Mouse (Mus musculus) cortical plate, adult 2 months (tissue): ENCODE measurements around the gene Kcnh3. TPM values are rescaled to one million over a fixed set of nuclear protein-coding genes. Genes with fewer than 3 reads are reported as not detected.

Experiments used
- H3K27ac ChIP-seq: fragments of 200-500 bp; 2 replicates; pipeline ENCODE4 v1.5.1; 2012; ENCODE audit warnings: low read length, control low read depth, inconsistent platforms; ENCODE audit not compliant: insufficient read depth
- H3K4me1 ChIP-seq: fragments of 200-500 bp; 2 replicates; pipeline ENCODE4 v1.6.1; 2011; ENCODE audit warnings: low read length; ENCODE audit not compliant: control insufficient read depth, insufficient read depth
- H3K4me3 ChIP-seq: fragments of 200-500 bp; 2 replicates; pipeline ENCODE4 v1.5.1; 2011; ENCODE audit warnings: mild to moderate bottlenecking, low read length, control low read depth; ENCODE audit not compliant: insufficient read depth
- CTCF ChIP-seq: fragments of 200-500 bp; IDR thresholded peaks from 2 replicates; pipeline ENCODE4 v1.5.1; 2011; ENCODE audit warnings: mild to moderate bottlenecking, control low read depth, low read length; ENCODE audit not compliant: insufficient read depth; ENCODE audit errors: extremely low read depth
- POLR2A ChIP-seq: fragments of 200-500 bp; IDR thresholded peaks from 2 replicates; pipeline ENCODE4 v1.6.1; 2011; ENCODE audit warnings: mild to moderate bottlenecking, low read length, control low read depth; ENCODE audit not compliant: insufficient read depth; ENCODE audit errors: extremely low read depth
- polyA plus RNA-seq: library from polyadenylated mRNA; depleted of rRNA; stranded (reverse); fragments of >200 nt; gene quantifications from 2 replicates; pipeline ENCODE4 v1.2.3, GENCODE M21; 2012; rRNA removed

Gene Kcnh3
- 180 and 182 TPM in 2 replicates for polyA plus RNA-seq

DNA sequence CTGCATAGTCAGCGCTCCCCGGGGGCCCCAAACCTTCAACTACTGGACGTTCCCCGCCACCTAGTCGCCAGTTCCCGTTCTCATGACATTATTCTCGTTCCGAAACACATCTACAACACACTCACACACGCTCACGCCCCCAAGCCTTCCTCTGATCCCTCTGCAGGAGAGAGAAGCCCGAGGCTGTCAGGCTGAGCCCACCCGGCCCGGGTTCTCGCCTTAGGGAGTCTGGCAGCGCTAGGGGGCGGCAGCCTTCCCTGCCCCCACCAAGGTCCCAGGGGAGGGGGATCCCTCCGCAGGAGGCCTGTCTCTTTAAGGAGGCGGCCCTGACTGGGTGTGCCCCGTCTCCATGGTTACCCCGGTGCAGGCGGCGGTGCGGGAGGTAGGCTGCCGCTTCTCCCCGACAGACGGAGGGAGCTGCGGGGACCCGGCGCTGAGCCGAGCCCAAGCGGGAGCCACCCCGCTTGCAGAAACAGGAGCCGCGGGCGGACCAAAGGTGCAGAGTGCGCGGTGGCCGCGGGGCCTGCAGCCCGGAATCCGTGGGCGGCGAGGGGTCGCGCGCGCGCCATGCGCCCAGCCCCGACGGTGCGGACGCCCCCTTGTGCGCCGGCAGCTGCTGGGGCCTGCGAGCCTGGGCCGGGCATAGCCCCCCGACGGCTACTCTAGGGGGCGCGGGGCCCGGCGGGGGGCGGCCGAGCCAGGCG is at the start of gene Kcnh3:
Kcnh3 (plus strand) TSS at position 654 of the 704 bp plus-strand sequence.
- peak within 1 kb of the TSS; percentile 96 for H3K27ac ChIP-seq

DNA sequence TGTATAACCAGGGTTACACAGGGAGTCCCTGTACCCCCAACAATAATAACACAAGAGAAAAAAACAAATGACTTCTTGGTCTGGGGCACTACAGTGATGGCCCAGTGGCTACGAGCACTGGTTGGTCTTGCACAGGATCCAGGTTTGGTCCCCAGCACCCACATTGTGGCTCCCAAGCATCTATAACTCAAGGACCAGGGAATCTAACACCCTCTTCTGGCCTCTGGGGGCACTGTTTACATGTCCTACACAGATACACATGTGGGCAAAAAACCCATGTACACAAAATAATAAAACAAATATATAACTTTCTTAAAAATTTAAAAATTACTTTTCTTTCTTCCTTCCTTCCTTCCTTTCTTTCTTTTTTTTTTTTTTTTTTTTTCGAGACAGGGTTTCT is 45.0 kb upstream of the Kcnh3 start:
- H3K27ac ChIP-seq: no peak overlapping the region
- H3K4me3 ChIP-seq: no peak overlapping the region
- H3K4me1 ChIP-seq: no peaks in the 10 kb centered on the region
- TF ChIP-seq CTCF (no peak), POLR2A (no peak)

More for the DNA sequence above, at the start of gene Kcnh3:
- peaks cover 4% of the 10 kb centered on the region for H3K4me1 ChIP-seq
- H3K4me3 ChIP-seq: peak within 1 kb of the TSS; percentile 85
- peak; percentile 8; the same call in 1 of the 2 replicates for TF ChIP-seq POLR2A
- no peak for TF ChIP-seq CTCF

DNA sequence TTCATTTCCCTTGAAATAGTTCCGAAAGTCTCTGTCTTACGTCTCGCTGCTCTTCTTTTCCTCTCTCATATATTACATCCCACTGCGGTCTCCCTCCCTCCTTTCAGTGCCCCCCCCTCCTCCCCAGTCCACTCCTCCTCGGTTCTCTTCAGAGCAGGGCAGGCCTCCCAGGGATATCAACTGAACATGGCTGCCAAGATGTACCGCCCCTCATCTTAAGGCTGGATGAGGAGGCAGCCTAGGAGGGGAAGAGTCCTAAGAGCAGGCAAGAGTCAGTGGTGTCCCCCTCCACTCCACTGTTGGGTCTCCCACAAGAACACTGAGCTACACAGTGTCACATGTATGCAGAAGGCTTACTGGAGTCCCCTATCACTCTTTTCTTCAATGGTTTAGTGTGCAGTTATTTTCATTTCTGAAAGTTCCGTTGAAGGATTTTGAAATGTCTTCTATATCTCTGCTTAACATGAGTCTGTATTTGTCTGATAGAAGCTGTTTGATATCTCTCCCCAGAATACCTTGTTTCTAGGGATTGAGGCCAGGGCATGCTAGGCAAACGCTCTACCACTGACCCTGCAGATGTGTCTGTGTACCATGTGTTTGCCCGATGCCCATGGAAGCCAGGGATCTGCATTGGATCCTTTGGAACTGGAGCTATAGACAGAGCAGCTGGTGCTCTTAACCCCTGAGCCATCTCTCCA is 40.3 kb upstream of the Kcnh3 start:
- no peak overlapping the region for H3K27ac ChIP-seq
- H3K4me3 ChIP-seq: no peak overlapping the region
- TF ChIP-seq CTCF (no peak), POLR2A (no peak)
- H3K4me1 ChIP-seq: no peaks in the 10 kb centered on the region

DNA sequence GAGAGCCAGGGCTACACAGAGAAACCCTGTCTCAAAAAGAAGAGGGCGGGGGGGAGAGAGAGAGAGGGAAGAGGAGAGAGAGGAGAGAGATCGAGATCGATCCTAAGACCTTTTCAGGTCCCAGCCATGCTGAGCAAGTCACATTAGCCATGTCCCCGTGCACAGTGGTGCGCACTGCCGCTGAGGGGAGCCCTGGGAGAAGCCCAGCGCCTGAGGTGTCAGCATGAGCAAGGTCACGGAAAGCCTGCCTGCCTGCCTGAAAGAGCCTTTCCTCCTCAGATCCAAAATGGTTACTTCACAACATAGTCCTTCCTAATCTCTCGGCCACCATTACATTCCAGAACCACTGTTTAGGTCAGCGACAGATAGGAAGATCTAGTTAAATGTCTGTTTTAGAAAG is 30.3 kb upstream of the Kcnh3 start:
- no peak overlapping the region for H3K4me3 ChIP-seq
- TF ChIP-seq CTCF: no peak
- TF ChIP-seq POLR2A: no peak
- H3K27ac ChIP-seq: no peak overlapping the region
- no peaks in the 10 kb centered on the region for H3K4me1 ChIP-seq

DNA sequence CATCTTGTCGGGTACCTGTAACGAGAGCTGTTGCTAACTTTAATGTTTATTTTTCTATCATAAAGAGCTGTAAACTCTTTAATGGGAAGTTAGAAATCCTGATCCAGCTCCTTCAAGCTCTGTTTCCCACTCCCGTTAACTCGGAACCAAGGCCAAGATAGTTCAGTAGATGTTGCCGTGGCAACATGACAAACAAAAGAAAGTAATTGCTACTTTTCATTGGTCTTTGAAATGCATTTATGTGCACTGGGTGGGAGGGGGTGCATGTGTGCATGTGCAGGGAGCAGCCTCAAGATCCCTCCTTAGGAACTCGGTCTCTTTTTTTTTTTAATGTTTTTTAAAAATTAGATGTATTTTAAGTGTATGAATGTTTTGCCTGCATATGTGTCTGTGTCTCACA is 29.6 kb upstream of the Kcnh3 start:
- no peaks in the 10 kb centered on the region for H3K4me1 ChIP-seq
- no peak overlapping the region for H3K4me3 ChIP-seq
- H3K27ac ChIP-seq: no peak overlapping the region
- TF ChIP-seq POLR2A (no peak), CTCF (no peak)

DNA sequence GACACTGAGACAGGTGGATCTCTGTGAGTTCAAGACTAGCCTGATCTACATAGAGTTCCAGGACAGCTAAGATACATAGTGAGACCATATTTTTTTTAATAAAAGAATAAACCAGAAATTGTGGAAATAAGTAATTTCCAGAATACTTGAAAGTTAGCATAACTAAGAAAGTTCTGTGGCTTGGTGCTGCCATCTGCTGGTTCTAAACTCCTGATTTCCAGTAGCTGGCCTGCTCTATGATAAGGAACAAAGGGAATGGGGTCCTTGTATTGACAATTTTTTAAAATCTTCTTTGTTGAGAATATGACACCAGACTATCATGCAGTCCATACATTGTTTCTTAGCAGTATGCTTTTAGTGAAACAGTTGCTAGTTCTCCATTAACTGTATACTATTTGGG is 25.9 kb upstream of the Kcnh3 start:
- TF ChIP-seq POLR2A (no peak), CTCF (peak; percentile 40; the same call in 1 of the 2 replicates)
- Histone ChIP-seq H3K4me3 (no peak overlapping the region), H3K4me1 (no peaks in the 10 kb centered on the region), H3K27ac (no peak overlapping the region)

DNA sequence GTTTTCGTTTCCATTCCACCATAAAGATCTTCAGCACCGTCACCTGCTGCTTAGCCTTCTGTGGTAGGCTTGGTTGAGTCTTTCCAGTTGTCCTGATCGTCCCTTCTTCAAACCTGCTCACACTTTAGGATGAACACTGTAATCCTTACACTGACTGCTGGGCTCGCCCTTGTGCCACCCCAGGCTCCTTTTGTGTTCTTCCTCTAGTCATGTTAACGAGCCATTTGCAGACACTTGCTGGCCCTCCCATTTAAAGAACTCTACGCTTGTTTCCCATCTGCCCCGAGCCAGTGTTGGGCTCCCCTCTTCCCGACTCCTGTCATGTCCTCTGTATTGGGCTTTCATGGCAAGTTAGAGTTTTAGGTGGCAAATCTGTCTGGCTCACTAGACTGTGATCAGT is 18.7 kb upstream of the Kcnh3 start:
- TF ChIP-seq POLR2A: no peak
- Histone ChIP-seq H3K27ac (no peak overlapping the region), H3K4me3 (no peak overlapping the region), H3K4me1 (peaks cover 3% of the 10 kb centered on the region)

DNA sequence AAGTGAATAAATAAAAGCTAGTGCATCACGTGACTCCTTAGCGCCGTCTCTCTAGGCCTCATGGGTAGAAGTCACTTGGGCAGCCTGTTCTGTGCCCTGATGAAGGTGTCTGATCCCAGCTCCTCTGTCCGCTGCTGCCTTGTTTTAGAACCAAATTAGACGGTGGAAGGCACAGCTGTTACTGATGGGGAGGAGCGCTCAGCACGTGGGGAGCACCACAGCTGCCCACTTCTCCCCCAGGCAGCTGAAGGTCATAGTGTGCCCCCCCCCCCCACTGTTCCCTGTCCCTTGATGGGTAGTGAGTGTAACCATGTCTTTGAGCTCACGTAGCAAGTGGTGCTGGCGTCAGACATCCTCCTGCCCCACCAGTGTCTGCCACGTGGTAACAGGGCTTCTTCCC is 11.5 kb upstream of the Kcnh3 start:
- Histone ChIP-seq H3K4me3 (no peak overlapping the region), H3K27ac (no peak overlapping the region), H3K4me1 (no peaks in the 10 kb centered on the region)
- TF ChIP-seq CTCF (no peak), POLR2A (no peak)

DNA sequence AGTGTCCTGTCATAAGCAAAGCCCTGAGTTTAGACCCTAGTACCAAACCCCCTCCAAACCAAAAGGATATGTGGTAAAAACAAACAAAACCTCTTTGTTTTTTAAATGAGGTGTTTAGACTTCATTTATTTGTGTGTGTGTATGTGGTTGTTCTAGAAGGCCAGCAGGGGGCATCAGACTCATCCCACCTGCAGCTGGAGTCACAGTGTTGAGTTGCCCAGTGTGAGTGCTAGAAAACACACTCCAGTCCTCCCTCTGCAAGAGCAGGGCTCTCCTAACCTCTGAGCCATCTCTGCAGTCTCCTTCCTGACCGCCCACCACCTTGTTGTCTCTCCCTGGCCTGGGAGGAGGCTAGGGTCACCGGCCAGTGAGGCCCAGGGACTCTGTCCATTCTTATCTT is 9.7 kb upstream of the Kcnh3 start:
- no peak overlapping the region for H3K27ac ChIP-seq
- no peak overlapping the region for H3K4me3 ChIP-seq
- no peaks in the 10 kb centered on the region for H3K4me1 ChIP-seq
- TF ChIP-seq CTCF: peak; percentile 34; the same call in 1 of the 2 replicates
- TF ChIP-seq POLR2A: no peak

DNA sequence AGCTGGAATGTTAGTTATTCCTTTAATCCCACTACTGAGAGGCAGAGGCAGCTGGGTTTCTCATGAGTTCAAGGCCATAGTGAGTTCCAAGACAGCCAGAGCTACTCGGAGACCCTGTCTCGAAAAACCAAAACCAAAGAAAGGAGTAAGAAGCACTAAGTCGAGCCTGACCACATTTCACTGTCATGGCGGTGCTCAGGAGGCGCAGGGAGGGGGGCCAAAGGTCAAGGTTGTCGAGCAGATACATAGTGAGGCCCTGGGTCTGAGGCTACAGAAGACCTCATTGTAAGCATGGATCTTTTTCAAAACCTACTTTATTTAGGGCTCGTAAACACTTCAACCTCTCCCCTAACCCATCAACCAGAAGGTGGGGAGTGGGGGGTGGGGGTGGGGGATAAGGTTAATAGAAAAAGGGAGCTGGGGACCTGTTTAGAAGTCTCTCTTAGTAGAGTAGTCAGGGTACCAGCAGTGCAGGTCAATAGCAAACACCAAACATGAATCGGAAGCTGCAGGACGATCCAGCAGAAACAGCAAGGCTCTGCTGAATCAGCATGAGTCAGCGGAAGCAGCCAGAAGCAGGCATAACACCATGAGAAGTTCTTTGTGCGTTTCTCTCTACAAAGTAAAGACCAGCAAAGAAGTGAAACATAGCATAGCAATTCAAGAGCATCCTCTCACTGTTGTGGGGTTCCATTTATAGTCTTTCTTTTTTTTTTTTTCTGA is 8.8 kb upstream of the Kcnh3 start:
- Histone ChIP-seq H3K27ac (no peak overlapping the region), H3K4me1 (no peaks in the 10 kb centered on the region), H3K4me3 (no peak overlapping the region)
- TF ChIP-seq CTCF: no peak
